Mouse (Mus musculus) heart, embryonic 14.5 days (tissue): ENCODE measurements around the gene Rxrg. TPM values are rescaled to one million over a fixed set of nuclear protein-coding genes. Genes with fewer than 3 reads are reported as not detected.

Source experiments
- polyA plus RNA-seq: library from polyadenylated mRNA; unstranded; fragments of >200 nt; fragmentation: Nextera tagmentation; extraction: Ambion mirVana; gene quantifications from 2 replicates; pipeline ENCODE4 v1.2.1, GENCODE M21; 2014

Gene Rxrg
- polyA plus RNA-seq, 1 experiment from 2014 or later, result 1.4 TPM

Other genes with a start within 250 kb of the Rxrg start
- gene Aldh9a1, start 248.4 kb upstream of the Rxrg start, polyA plus RNA-seq, result 26.5 and 28.1 TPM in 2 replicates
- 215 and 219 TPM in 2 replicates for gene Mgst3, start 204.5 kb upstream of the Rxrg start, polyA plus RNA-seq
- gene Lrrc52, start 131.6 kb upstream of the Rxrg start, polyA plus RNA-seq, result 0.30 and 0.47 TPM in 2 replicates
- gene Lmx1a, start 90.9 kb downstream of the Rxrg start, polyA plus RNA-seq, result not detected in 2 replicates